Comparison of ENCODE assay signal across 8 mouse cellular contexts in genomic region chr15:102692321-102692804, GRCm38 (mm10). TPM values are rescaled to one million over a fixed set of nuclear protein-coding genes. Genes with fewer than 3 reads are reported as not detected.
A peak's percentile ranks its signal among the peaks of the same experiment; 100 is the strongest.
DNase-seq lines count a peak whose midpoint lies in the region; ATAC-seq and TF ChIP-seq lines count a peak whose summit lies in the region.

No protein-coding gene starts in this region.

- peaks cover 17% of the 10 kb centered on the region for H3K4me1 ChIP-seq in lung, embryonic 16.5 days (replicated peaks; ENCODE audit: control insufficient read depth, insufficient read depth, low read length)
- peaks cover 33% of the 10 kb centered on the region for H3K4me1 ChIP-seq in hindbrain, embryonic 15.5 days (replicated peaks)
- 0 out of 2 replicates have a peak, but pooled peaks cover 4% of the 10 kb centered on the region for H3K4me1 ChIP-seq in midbrain, postnatal 0 days (ENCODE audit: insufficient read depth, low read length)
- H3K4me1 ChIP-seq in thymus, adult 2 months (replicated peaks; ENCODE audit: control insufficient read depth, insufficient read depth, low read length), result peaks cover 9% of the 10 kb centered on the region; the same call in 1 of the 2 replicates

- peak overlapping the region; percentile 66 for H3K4me3 ChIP-seq in lung, embryonic 16.5 days (ENCODE audit: low read length)
- peak overlapping the region; percentile 44 for H3K4me3 ChIP-seq in hindbrain, embryonic 15.5 days
- H3K4me3 ChIP-seq in midbrain, postnatal 0 days (ENCODE audit: low read depth, low read length), result peak overlapping the region; percentile 45
- H3K4me3 ChIP-seq in thymus, adult 2 months (ENCODE audit: control insufficient read depth, insufficient read depth, low read length), result no peak overlapping the region

- WGBS in lung, embryonic 16.5 days, result 3% methylated on average over 26 of the region's 26 CpGs
- WGBS in hindbrain, embryonic 15.5 days, result 1% methylated on average over 26 of the region's 26 CpGs
- WGBS in midbrain, postnatal 0 days, result 1% methylated on average over 26 of the region's 26 CpGs
- WGBS in thymus, adult 2 months, result 8% methylated on average over 26 of the region's 26 CpGs

- peak overlapping the region; percentile 57 for H3K9ac ChIP-seq in lung, embryonic 16.5 days (ENCODE audit: low read length)
- H3K9ac ChIP-seq in hindbrain, embryonic 15.5 days, result peak overlapping the region; percentile 69
- peak overlapping the region; percentile 66 for H3K9ac ChIP-seq in midbrain, postnatal 0 days (replicated peaks; ENCODE audit: low read length, poor library complexity, severe bottlenecking)

- H3K27me3 ChIP-seq in lung, embryonic 16.5 days (ENCODE audit: control insufficient read depth, insufficient read depth, low read depth, low read length), result peaks cover 62% of the 10 kb centered on the region
- peaks cover 41% of the 10 kb centered on the region for H3K27me3 ChIP-seq in hindbrain, embryonic 15.5 days
- peaks cover 23% of the 10 kb centered on the region; the same call in 1 of the 2 replicates for H3K27me3 ChIP-seq in midbrain, postnatal 0 days (ENCODE audit: insufficient read depth, low read length)
- peaks cover 20% of the 10 kb centered on the region for H3K27me3 ChIP-seq in thymus, adult 2 months (ENCODE audit: control insufficient read depth, insufficient read depth, low read length)

- intact Hi-C loops in left cerebral cortex, postnatal 14 days (cut with DNase I), result loop anchor here (10.0 kb wide), 1 partner anchor 272 kb away; the partner anchor contains the start of genes Hoxc10 and Hoxc5

- TF ChIP-seq POLR2A in thymus, adult 2 months (IDR thresholded peaks at IDR 0.05; ENCODE audit: control insufficient read depth, extremely low read depth, insufficient read depth, low read length, poor library complexity), result no peak

- no peaks in the 10 kb centered on the region for H3K9me3 ChIP-seq in lung, embryonic 16.5 days (ENCODE audit: control insufficient read depth, low read length)
- H3K9me3 ChIP-seq in hindbrain, embryonic 15.5 days, result no peaks in the 10 kb centered on the region
- no peaks in the 10 kb centered on the region for H3K9me3 ChIP-seq in midbrain, postnatal 0 days (ENCODE audit: low read length)

- no peaks in the 10 kb centered on the region for H3K36me3 ChIP-seq in lung, embryonic 16.5 days (ENCODE audit: control insufficient read depth, insufficient read depth, low read length)
- no peaks in the 10 kb centered on the region for H3K36me3 ChIP-seq in hindbrain, embryonic 15.5 days
- H3K36me3 ChIP-seq in midbrain, postnatal 0 days (ENCODE audit: insufficient read depth, low read length), result no peaks in the 10 kb centered on the region
- H3K36me3 ChIP-seq in thymus, adult 2 months (ENCODE audit: control insufficient read depth, insufficient read depth, low read length), result no peaks in the 10 kb centered on the region

- H3K4me2 ChIP-seq in lung, embryonic 16.5 days (ENCODE audit: low read depth, low read length), result peak overlapping the region; percentile 93
- H3K4me2 ChIP-seq in hindbrain, embryonic 15.5 days, result peak overlapping the region; percentile 75
- H3K4me2 ChIP-seq in midbrain, postnatal 0 days (ENCODE audit: low read depth, low read length, poor library complexity, severe bottlenecking), result peak overlapping the region; percentile 63

- no peak for TF ChIP-seq CTCF in midbrain, postnatal 0 days (IDR thresholded peaks at IDR 0.05)
- no peak for TF ChIP-seq CTCF in thymus, adult 2 months (IDR thresholded peaks at IDR 0.05; ENCODE audit: borderline replicate concordance, control insufficient read depth, extremely low read depth, insufficient read depth, low read length, poor library complexity)

- H3K27ac ChIP-seq in lung, embryonic 16.5 days (ENCODE audit: low read length), result no peak overlapping the region
- peak overlapping the region; percentile 83 for H3K27ac ChIP-seq in hindbrain, embryonic 15.5 days (replicated peaks)
- H3K27ac ChIP-seq in midbrain, postnatal 0 days (ENCODE audit: low read depth, low read length), result peak overlapping the region; percentile 89
- no peak overlapping the region for H3K27ac ChIP-seq in thymus, adult 2 months (ENCODE audit: control insufficient read depth, insufficient read depth, low read length)

- ATAC-seq in lung, embryonic 16.5 days (ENCODE audit: low read depth), result peak; percentile 40; the same call in 1 of the 2 replicates
- ATAC-seq in hindbrain, embryonic 15.5 days (ENCODE audit: low FRiP score, low read depth), result peak; percentile 40; the same call in 1 of the 2 replicates
- ATAC-seq in midbrain, postnatal 0 days (ENCODE audit: low FRiP score), result peak; percentile 64; the same call in 1 of the 2 replicates

- DNase-seq in lung, postnatal 14 days, result no peak
- peak; percentile 49 for DNase-seq in embryo, embryonic 10 days (ENCODE audit: low spot score)
- DNase-seq in midbrain, postnatal 0 days (ENCODE audit: low spot score), result peak; percentile 57
- no peak for DNase-seq in left cerebral cortex, postnatal 14 days (ENCODE audit: low spot score in 2 of 2)
- no peak for DNase-seq in layer of hippocampus, adult 9-10 months (ENCODE audit: low spot score)
- no peak for DNase-seq in thymus, adult 2 months

RNA-seq across cellular contexts. Expression of gene Atp5g2, which starts 20.2 kb away (rescaled TPM):
- 73.6 and 76.2 TPM in 2 replicates for polyA plus RNA-seq in lung, embryonic 16.5 days (2015; fragmentation: Nextera tagmentation; extraction: Ambion mirVana)
- 44.4 and 51.0 TPM in 2 replicates for polyA plus RNA-seq in hindbrain, embryonic 15.5 days (2015; fragmentation: Nextera tagmentation; extraction: Ambion mirVana)
- total RNA-seq in midbrain, postnatal 0 days (2014; rRNA removed), result 187 and 348 TPM in 2 replicates
- 54.4 and 76.5 TPM in 2 replicates for polyA plus RNA-seq in midbrain, postnatal 0 days (2015; fragmentation: Nextera tagmentation; extraction: Ambion mirVana)
- total RNA-seq in left cerebral cortex, postnatal 14 days (2021), result 10 to 100 TPM; 13.4 to 14.4 TPM
- polyA plus RNA-seq in thymus, adult 2 months (2012; rRNA removed), result 378 and 434 TPM in 2 replicates

RNA-seq across cellular contexts. Expression of gene Calcoco1, which starts 29.6 kb away (rescaled TPM):
- polyA plus RNA-seq in lung, embryonic 16.5 days (2015; fragmentation: Nextera tagmentation; extraction: Ambion mirVana), result 61.7 and 68.5 TPM in 2 replicates
- polyA plus RNA-seq in hindbrain, embryonic 15.5 days (2015; fragmentation: Nextera tagmentation; extraction: Ambion mirVana), result 40.3 and 43.3 TPM in 2 replicates
- 34.4 and 34.7 TPM in 2 replicates for total RNA-seq in midbrain, postnatal 0 days (2014; rRNA removed)
- polyA plus RNA-seq in midbrain, postnatal 0 days (2015; fragmentation: Nextera tagmentation; extraction: Ambion mirVana), result 27.1 and 27.2 TPM in 2 replicates
- 10 to 100 TPM; 56.9 to 58.4 TPM for total RNA-seq in left cerebral cortex, postnatal 14 days (2021)
- 74.7 and 77.5 TPM in 2 replicates for polyA plus RNA-seq in thymus, adult 2 months (2012; rRNA removed)

Comparison
In these comparisons a context has a peak if more than half of its experiments do, and no peak if none do; other contexts are left out.
1. H3K27ac ChIP-seq: peak in hindbrain, embryonic 15.5 days (single experiment) and midbrain, postnatal 0 days (single experiment); none in lung, embryonic 16.5 days (single experiment) and thymus, adult 2 months (single experiment).
2. DNase-seq: peak in embryo, embryonic 10 days (single experiment) and midbrain, postnatal 0 days (single experiment); none in lung, postnatal 14 days (single experiment), left cerebral cortex, postnatal 14 days (0 of 2), layer of hippocampus, adult 9-10 months (single experiment) and thymus, adult 2 months (single experiment).
3. Peak in every context shown above with its lines, with median percentiles within 50 percentile points of each other: ATAC-seq, H3K4me2 ChIP-seq and H3K9ac ChIP-seq.